Mouse (Mus musculus) lung, embryonic 16.5 days (tissue): Measurements from ENCODE around the gene Sdcbp2. TPM values are rescaled to one million over a fixed set of nuclear protein-coding genes. Genes with fewer than 3 reads are reported as not detected.

Experiments used
- ATAC-seq: fragments of 200-750 bp; cut with Nextera tagmentation; 2 replicates; pipeline ENCODE4 v1.8.0; 2017; ENCODE audit warnings: low read depth, mild to moderate bottlenecking, moderate library complexity
- H3K27ac ChIP-seq: fragments of 300-500 bp; sonication (generic); 2 replicates; pipeline ENCODE4 v1.5.1; 2014; ENCODE audit warnings: mild to moderate bottlenecking, control low read depth, low read length
- H3K27me3 ChIP-seq: fragments of 300-500 bp; sonication (generic); 2 replicates; pipeline ENCODE4 v1.6.1; 2014; ENCODE audit warnings: low read depth, low read length, mixed read lengths; ENCODE audit not compliant: control insufficient read depth, insufficient read depth
- H3K36me3 ChIP-seq: fragments of 300-500 bp; sonication (generic); 2 replicates; pipeline ENCODE4 v1.6.1; 2014; ENCODE audit warnings: low read length; ENCODE audit not compliant: control insufficient read depth, insufficient read depth
- H3K4me1 ChIP-seq: fragments of 300-500 bp; sonication (generic); replicated peaks from 2 replicates; pipeline ENCODE4 v1.6.1; 2014; ENCODE audit warnings: low read length, mixed read lengths; ENCODE audit not compliant: control insufficient read depth, insufficient read depth
- H3K4me2 ChIP-seq: fragments of 300-500 bp; sonication (generic); 2 replicates; pipeline ENCODE4 v1.6.1; 2014; ENCODE audit warnings: low read depth, low read length, control low read depth
- H3K4me3 ChIP-seq: fragments of 300-500 bp; sonication (generic); 2 replicates; pipeline ENCODE4 v1.5.1; 2014; ENCODE audit warnings: mild to moderate bottlenecking, low read length, control low read depth
- H3K9ac ChIP-seq: fragments of 300-500 bp; sonication (generic); 2 replicates; pipeline ENCODE4 v1.6.1; 2014; ENCODE audit warnings: low read length, control low read depth
- H3K9me3 ChIP-seq: fragments of 300-500 bp; sonication (generic); 2 replicates; pipeline ENCODE4 v1.6.1; 2016; ENCODE audit warnings: low read length; ENCODE audit not compliant: control insufficient read depth
- WGBS: fragments of 180-500 bp; shearing (Covaris S2); extraction: QIAGEN DNeasy Blood & Tissue Kit; methylation state at CpG from one replicate; pipeline ENCODE4 v1.1.7; 2014; 5-methylcytosine and 5-hydroxymethylcytosine counted together
- polyA plus RNA-seq: library from polyadenylated mRNA; unstranded; fragments of >200 nt; fragmentation: Nextera tagmentation; extraction: Ambion mirVana; gene quantifications from 2 replicates; pipeline ENCODE4 v1.2.1, GENCODE M21; 2015

The Sdcbp2 gene
- polyA plus RNA-seq, 1 experiment from 2014 or later, result 1.2 TPM

- no peaks in the 10 kb centered on the region for H3K9me3 ChIP-seq
- no peaks in the 10 kb centered on the region for H3K36me3 ChIP-seq
- no peak overlapping the region for H3K4me2 ChIP-seq
- 29% methylated on average over 2 of the region's 2 CpGs for WGBS
- no peak for ATAC-seq
- no peaks in the 10 kb centered on the region; the same call in 1 of the 2 replicates for H3K4me1 ChIP-seq
- peaks cover 28% of the 10 kb centered on the region for H3K27me3 ChIP-seq
- H3K9ac ChIP-seq, result no peak overlapping the region
- no peak overlapping the region for H3K27ac ChIP-seq
- H3K4me3 ChIP-seq, result no peak overlapping the region
These were observed 62.5 kb downstream of the Sdcbp2 start for GRCm38 (mm10) chr2:151634903-151635302.

GRCm38 (mm10) chr2:151635362-151636014 is 63.1 kb downstream of the Sdcbp2 start:
- no peak overlapping the region for H3K9ac ChIP-seq
- no peaks in the 10 kb centered on the region for H3K9me3 ChIP-seq
- no peaks in the 10 kb centered on the region for H3K36me3 ChIP-seq
- H3K4me2 ChIP-seq, result no peak overlapping the region
- no peak overlapping the region for H3K27ac ChIP-seq
- peaks cover 27% of the 10 kb centered on the region for H3K27me3 ChIP-seq
- no peak overlapping the region for H3K4me3 ChIP-seq
- no peak for ATAC-seq
- WGBS, result 40% methylated on average over 9 of the region's 9 CpGs
- no peaks in the 10 kb centered on the region; the same call in 1 of the 2 replicates for H3K4me1 ChIP-seq

- H3K4me3 ChIP-seq, result no peak overlapping the region
- H3K4me1 ChIP-seq, result no peaks in the 10 kb centered on the region; the same call in 1 of the 2 replicates
- no peak overlapping the region for H3K27ac ChIP-seq
- 61% methylated on average over 2 of the region's 2 CpGs for WGBS
- H3K9ac ChIP-seq, result no peak overlapping the region
- no peak overlapping the region for H3K4me2 ChIP-seq
- no peaks in the 10 kb centered on the region for H3K9me3 ChIP-seq
- peaks cover 26% of the 10 kb centered on the region for H3K27me3 ChIP-seq
- no peak for ATAC-seq
- no peaks in the 10 kb centered on the region for H3K36me3 ChIP-seq
These were observed 63.6 kb downstream of the Sdcbp2 start for GRCm38 (mm10) chr2:151636015-151636402.

Other genes with a start within 250 kb of the Sdcbp2 start
- not detected in 2 replicates for gene 4921509C19Rik, start 96.5 kb upstream of the Sdcbp2 start, polyA plus RNA-seq
- gene Nsfl1c, start 78.4 kb upstream of the Sdcbp2 start, polyA plus RNA-seq, result 192 and 200 TPM in 2 replicates
- gene Fkbp1a, start 30.1 kb upstream of the Sdcbp2 start, polyA plus RNA-seq, result 699 and 778 TPM in 2 replicates
- gene Snph, start 60.0 kb downstream of the Sdcbp2 start, polyA plus RNA-seq, result 0.69 and 0.87 TPM in 2 replicates
- not detected in 2 replicates for gene Rad21l, start 95.9 kb downstream of the Sdcbp2 start, polyA plus RNA-seq
- gene Tmem74b, start 129.4 kb downstream of the Sdcbp2 start, polyA plus RNA-seq, result 1.4 and 1.6 TPM in 2 replicates
- 37.9 and 40.7 TPM in 2 replicates for gene Psmf1, start 171.6 kb downstream of the Sdcbp2 start, polyA plus RNA-seq